Mouse (Mus musculus) retina, embryonic 14.5 days (tissue): ENCODE results near the gene Mylk.

Experiments used
- DNase-seq: peaks from one replicate; pipeline ENCODE4 v3.0.0-alpha.2; 2015; ENCODE audit warnings: low spot score

Mylk gene

GRCm38 (mm10) chr16:34940363-34940762 is 195.4 kb downstream of the Mylk start:
- no peak for DNase-seq

- no peak for DNase-seq
Measured at GRCm38 (mm10) chr16:34941915-34942314, 196.9 kb downstream of the Mylk start.

GRCm38 (mm10) chr16:34946301-34946700 is 201.3 kb downstream of the Mylk start:
- no peak for DNase-seq

- no peak for DNase-seq
Measured at GRCm38 (mm10) chr16:34950935-34951334, 205.9 kb downstream of the Mylk start.

- DNase-seq = no peak
Measured at GRCm38 (mm10) chr16:34952254-34952653, 207.2 kb downstream of the Mylk start.

- DNase-seq = no peak
Measured at GRCm38 (mm10) chr16:34952798-34953197, 207.8 kb downstream of the Mylk start.

- no peak for DNase-seq
Measured at GRCm38 (mm10) chr16:34953501-34953900, 208.5 kb downstream of the Mylk start.

GRCm38 (mm10) chr16:34957487-34958230 is 212.6 kb downstream of the Mylk start:
- DNase-seq = no peak

GRCm38 (mm10) chr16:34958667-34959066 is 213.7 kb downstream of the Mylk start:
- no peak for DNase-seq

- DNase-seq = no peak
Measured at GRCm38 (mm10) chr16:34959261-34959660, 214.3 kb downstream of the Mylk start.

GRCm38 (mm10) chr16:34960243-34960642 is 215.2 kb downstream of the Mylk start:
- no peak for DNase-seq

- no peak for DNase-seq
Measured at GRCm38 (mm10) chr16:34960866-34961582, 216.0 kb downstream of the Mylk start.

- DNase-seq = no peak
Measured at GRCm38 (mm10) chr16:34962322-34962721, 217.3 kb downstream of the Mylk start.

GRCm38 (mm10) chr16:34963008-34963407 is 218.0 kb downstream of the Mylk start:
- no peak for DNase-seq

GRCm38 (mm10) chr16:34966620-34967081 is 221.6 kb downstream of the Mylk start:
- no peak for DNase-seq

- DNase-seq = peak; percentile 89
Measured at GRCm38 (mm10) chr16:34967120-34967800, 222.2 kb downstream of the Mylk start.

- no peak for DNase-seq
Measured at GRCm38 (mm10) chr16:34968181-34968580, 223.2 kb downstream of the Mylk start.

GRCm38 (mm10) chr16:34972471-34972870 is 227.5 kb downstream of the Mylk start:
- no peak for DNase-seq

GRCm38 (mm10) chr16:34975544-34975943 is 230.5 kb downstream of the Mylk start:
- no peak for DNase-seq

GRCm38 (mm10) chr16:34976630-34977029 is 231.6 kb downstream of the Mylk start:
- peak; percentile 37 for DNase-seq

- DNase-seq = no peak
Measured at GRCm38 (mm10) chr16:34978018-34978417, 233.0 kb downstream of the Mylk start.

- DNase-seq = no peak
Measured at GRCm38 (mm10) chr16:34981009-34981408, 236.0 kb downstream of the Mylk start.
